Mouse (Mus musculus) layer of hippocampus, adult 8-10 months (tissue): ENCODE measurements at regions not wholly inside any gene's neighbourhood (a gene's known extent, or its start where the extent isn't known, plus 50 kb on each side); places are given as distances from the start of the nearest gene placed in this dataset.
A peak's percentile ranks its signal among the peaks of the same experiment; 100 is the strongest.

Experiments used
- DNase-seq, 2 experiments: peaks; one replicate each; pipeline ENCODE4 v3.0.0; 2022; ENCODE audit warnings: low spot score in 2 of 2

DNA sequence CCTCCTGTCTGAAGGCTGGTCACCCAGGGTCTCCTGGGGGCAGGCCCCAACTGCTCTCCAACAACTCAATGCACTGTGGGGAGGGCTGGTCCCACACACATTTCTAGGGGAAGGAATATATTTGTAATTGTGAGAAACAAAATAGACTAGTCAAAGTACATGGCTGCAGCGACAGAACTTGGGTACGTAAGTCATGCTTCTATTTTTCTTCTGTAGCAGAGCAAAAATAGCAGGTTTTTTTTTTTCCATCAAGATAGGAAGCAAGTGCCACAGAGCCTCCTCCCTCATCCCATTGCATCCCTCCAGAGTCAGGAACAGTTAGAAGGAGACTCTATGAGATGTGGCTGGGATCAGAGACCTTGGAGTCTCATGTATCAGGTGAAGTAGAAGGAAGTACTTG, 124.9 kb upstream of the Tnr start:
- no peak for DNase-seq

DNA sequence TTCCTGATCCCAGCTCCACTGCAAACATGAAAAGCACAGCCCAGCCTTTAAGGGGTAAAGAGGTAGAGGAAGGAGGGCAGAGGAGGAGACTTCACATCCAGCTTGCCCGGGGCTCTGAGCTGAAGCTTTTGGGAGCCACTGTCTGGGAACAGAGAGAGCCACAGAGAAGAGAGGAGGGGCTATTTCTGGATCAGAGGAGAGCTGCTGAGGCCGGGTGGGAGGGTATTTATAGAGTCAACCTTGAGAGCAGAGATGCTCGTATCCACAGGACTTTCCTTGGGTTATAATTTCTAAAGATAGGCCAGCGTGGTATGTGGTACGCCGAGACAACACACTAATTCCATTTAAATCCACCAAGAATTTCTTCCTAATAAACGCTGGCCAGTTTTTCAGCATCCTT, 117.3 kb upstream of the Tnr start:
- no peak for DNase-seq

DNA sequence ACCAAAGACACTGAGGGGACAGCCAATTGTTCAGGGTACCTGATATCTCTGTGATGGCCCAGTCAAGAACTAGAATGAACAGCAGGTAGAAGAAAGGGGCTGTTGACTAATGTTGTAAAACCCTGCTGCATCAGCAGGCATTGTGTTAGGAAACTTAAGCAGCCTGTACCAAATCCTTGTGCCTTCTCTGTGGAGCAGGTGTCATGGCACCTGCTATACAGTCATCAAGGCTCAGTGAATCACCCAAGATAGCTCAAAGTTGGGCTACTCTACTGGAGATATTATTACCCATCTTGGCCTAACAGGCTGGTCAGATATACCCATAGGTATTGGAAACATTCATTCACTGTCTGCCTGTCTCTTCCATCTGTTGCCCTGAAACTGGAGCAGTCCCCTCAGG, 116.8 kb upstream of the Tnr start:
- no peak for DNase-seq

DNA sequence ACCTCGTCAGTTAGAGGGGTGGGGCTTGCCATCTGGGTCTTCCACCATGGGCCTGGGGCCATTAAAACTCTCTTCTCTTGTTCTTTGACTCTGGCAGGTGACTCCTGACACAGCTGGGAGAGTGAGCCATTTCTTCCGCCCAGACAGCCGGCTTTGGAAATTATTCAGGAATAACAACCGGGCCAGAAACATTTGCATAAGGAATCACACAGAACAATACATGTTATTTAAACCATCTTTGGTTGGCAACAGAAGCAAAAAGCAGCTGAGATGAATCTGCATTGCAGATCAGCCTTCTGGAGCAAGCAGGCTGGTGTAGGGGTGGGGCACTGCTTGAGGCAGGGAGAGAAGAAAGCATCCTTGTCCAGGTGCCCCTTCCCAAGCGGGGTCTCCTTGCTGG, 110.2 kb upstream of the Tnr start:
- peak; percentile 50 to 51 for DNase-seq

DNA sequence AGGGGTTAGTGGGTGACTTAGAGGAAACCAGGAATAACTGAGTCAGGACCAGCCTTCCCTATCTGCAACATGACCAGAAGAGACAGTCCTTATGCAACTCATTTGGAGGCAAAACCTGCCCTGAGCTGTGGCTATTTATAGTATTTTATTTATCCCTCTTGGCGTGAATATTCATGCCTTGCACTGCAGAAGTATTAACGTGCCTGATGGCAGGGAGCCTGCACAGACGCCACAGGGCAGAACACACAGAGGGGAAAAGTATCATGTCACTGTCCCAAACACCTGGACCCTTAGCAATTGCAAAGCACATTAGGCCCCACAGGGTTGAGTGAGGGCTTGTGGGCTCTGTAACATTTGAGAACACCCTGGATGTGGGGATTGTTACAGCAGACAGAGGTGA, 107.9 kb upstream of the Tnr start:
- no peak for DNase-seq

DNA sequence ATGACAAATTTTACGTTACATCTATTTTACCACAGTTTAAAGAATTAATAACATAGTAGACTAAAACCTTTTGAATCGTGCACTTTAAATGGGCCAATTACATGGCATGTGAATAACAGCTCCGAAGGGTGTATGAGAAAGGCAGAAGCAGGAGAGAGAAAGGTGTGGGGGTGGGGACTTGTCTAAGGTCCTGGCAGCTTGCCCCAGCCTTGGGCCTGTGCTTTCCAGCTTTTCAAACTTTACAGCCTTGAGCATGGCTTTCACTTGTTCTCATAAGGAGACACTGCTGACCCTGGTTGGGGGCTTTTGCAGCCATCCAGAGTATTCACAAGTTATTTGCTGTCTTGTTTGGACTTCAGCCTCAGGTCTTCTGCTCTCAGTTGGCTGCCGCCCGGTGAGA, 106.4 kb upstream of the Tnr start:
- DNase-seq: no peak

DNA sequence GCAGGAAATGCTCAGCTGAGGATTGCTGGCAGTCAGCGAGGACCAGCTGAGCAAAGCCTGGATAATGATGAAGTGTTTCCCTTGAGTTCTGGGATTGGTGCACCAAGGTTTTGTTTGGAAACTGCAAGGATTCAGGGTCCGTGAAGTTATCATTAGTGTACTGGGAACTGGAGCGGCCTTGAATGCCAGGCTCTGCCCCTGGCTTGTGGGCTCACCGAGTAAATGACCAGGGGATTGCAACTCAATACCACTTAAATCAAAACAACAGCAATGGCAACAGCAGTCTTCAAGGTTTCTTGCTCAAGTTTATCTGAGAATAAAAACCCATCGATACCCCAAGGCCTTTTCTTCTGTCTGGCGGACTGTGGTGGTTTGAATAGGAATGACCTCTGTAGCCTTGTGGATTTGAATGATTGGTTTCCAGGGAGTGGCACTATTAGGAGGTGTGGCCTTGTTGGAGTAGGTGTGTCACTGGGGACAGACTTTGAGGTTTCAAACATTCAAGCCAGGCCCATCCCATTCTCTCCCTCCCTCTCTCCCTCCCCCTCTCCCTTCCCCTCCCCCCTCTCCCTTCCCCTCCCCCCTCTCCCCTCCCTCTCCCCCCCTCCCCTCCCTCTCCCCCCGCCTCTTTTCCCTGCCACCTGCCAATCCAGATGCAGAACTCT, 104.1 kb upstream of the Tnr start:
- DNase-seq: no peak

DNA sequence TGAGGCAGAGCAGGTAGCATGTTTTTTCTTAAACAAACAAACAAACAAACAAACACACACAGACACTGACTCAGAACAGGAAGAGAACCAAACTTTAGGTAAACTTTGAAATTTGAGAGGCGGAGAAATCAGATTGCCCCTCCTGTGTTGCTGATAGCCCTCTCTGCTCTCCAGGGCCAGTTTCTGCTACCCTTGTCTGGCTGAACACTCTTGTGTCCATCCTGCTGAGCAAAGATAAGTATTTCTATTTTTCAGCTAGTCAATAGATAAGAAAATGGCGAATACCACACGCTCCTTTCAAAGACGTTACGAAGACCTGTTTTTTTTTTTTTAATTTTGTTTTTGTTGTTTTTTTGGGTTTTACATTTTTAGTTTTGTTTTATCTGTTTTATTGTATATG, 103.4 kb upstream of the Tnr start:
- DNase-seq: no peak

DNA sequence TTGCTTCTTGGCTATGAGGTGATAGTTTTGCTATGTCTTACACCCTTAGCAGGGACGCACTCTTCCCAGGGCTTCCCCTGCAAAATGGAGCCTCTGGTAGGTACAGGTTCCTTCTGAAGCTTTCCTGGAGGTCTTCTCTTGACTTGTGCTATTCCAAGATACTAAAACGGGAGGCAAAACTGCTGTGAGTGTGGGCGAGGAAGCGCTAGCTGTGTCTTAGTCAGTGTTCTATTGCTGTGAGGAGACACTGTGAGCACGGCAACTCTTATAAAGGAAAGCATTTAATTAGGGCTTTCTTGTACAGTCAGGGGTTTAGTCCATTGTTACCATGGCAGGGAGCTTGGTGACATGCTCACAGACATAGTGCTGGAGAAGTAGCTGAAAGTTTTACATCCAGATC, 99.9 kb upstream of the Tnr start:
- DNase-seq: no peak

DNA sequence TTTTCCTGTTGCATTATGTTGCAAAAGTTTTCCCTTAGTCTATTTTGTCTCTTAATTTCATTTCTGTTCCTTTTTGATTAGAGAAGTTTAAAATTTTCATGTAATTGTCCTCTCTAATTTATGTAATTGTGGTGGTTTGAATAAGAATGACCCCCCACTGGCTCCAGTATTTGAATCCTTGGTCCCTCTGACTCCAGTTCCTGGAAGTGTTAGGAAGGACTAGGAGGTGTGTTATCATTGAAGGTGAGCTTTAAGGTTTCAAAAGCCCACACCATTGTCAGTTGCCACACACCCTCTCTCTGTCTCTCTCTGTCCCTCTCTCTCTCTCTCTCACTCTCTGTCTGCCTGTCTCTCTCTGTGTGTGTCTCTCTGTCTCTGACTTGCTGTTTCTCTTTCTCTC, 93.6 kb upstream of the Tnr start:
- no peak for DNase-seq

DNA sequence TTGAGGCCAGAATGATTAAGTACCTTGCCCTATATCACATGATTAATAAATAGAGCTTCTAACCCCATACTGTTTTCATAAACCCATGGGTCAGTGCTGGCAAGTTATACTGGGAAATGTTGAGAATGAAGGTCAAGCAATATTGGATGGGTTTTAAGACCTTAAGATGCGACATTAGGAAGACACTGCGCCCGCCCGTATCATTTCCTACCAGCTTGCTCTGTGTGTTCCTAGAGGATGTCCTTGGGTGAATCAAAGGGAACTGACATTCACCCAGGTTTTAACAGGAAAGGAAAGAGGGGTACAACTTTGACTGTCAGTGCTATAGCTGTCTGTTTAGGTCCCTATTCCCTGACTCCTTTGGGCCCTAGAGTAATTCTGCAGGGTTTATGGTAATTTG, 90.0 kb upstream of the Tnr start:
- DNase-seq: no peak

DNA sequence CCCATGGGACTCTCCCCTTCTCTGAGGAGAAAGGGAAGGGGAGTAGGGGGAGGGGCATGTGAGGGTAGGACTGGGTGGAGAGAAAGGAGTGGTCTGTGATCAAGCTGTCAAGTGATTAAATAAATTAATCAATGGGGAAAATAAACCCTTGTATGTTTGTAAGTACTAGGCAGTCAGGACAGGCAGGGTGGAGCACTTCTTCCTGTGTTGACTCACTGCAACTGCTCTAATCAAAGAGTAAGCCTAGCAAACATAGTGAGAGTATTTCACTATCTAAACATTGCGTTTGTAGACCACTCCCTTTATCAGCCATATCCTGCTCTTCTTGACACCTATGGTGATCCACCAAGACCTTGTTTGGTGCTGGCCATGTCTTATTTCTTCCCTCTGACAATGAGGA, 82.8 kb upstream of the Tnr start:
- DNase-seq: no peak

DNA sequence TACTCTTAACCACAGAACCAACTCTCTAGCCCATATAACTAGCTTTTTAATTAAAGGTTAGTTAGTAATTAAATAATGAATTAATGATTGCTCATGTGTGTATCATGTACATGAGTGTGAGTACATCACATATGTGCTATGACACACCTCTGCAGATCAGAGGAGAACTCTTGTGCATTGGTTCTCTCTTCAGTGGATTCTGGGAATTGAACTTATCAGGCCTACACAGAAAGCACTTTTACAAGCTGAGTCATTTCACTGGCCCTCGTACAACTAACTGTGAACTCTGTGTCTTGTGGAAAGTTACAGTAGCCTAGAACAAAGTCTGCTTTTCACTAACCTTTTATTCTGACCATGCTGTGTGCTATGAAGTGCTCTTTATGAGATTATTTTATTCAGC, 79.5 kb upstream of the Tnr start:
- no peak for DNase-seq

DNA sequence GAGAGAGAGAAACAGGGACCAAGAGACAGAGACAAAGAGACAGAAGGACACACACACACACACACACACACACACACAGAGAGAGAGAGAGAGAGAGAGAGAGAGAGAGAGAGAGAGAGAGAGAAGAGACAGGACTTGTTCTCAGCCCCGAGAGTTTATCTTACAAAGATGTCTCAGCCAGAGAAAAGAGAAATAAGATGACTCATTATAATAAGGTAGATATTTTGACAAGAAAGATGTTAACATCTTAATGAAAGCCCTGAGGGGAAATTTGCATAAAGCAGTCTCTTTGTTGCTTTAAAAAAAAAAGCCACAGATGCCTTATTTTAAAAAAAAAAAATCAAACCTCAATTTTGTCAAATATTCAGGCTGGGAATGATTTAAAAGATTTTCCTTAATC, 78.1 kb upstream of the Tnr start:
- DNase-seq: no peak

DNA sequence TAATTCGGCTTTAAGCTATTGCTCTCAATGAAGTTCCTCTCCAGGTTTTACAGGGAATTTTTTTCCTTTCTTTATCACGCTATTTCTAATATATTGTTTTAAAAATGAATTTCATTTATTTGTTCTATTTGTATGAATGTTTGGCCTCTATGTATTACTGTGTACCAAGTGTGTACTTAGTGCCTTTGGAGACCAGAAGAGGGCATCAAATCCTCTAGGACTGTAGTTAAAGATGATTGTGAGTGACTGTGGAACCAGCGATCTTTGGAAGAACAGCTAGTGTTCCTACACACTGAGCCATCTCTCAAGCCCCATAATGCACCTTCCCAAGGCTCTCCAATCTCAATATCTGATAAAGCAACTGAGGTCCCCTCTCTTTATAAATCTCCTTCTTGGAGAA, 72.1 kb upstream of the Tnr start:
- no peak for DNase-seq

DNA sequence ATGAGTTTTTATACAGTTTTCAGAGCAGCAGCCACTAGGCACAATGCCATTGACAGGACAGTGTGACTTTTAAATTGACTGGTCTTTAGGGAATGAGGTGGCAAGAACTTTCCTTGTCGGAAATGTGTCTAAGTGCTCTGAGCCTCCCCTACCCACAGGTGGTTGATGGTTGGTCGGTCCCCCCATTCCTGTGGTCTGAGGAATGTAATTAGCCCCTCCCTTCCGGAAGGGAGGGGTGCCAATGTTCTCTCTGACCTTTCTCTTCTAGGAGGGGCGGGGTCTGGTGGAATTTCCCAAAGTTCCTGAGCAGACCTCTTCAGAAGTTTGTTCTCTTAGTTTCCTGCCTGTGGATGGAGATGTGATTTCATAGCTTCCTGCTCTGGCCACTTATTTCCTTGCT, 62.7 kb upstream of the Tnr start:
- DNase-seq: no peak

DNA sequence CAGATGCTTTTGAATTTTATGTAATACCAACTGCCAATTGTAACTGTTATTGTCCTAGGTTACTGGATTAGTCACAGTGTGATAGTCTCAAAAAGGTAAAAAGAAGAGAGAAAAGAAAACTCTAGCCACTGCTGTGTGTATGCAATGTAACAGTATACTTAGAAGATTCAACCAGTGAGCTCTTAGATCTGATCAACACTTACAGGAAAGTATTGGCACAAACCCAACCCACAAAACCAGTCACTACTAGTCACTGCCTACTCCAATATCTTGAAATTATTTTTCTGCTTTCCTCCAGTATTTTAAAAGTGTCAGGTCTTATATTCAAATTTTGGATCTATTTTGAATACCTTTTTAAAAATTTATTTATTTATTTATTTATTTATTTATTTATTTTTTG, 52.6 kb upstream of the Tnr start:
- no peak for DNase-seq
